Mouse (Mus musculus) limb, embryonic 10.5 days (tissue): ENCODE data around the gene Gcnt4. TPM values are rescaled to one million over a fixed set of nuclear protein-coding genes. Genes with fewer than 3 reads are reported as not detected.

ENCODE experiments used
- DNase-seq: peaks from one replicate; pipeline ENCODE4 v3.0.0-alpha.2; 2017; ENCODE audit warnings: low spot score
- H3K27ac ChIP-seq: fragments of 300-500 bp; sonication (generic); 2 replicates; pipeline ENCODE4 v1.5.1; 2016; ENCODE audit warnings: mild to moderate bottlenecking
- H3K27me3 ChIP-seq: fragments of 300-500 bp; sonication (generic); 2 replicates; pipeline ENCODE4 v1.6.1; 2016; ENCODE audit warnings: low read depth, mild to moderate bottlenecking; ENCODE audit not compliant: poor library complexity, severe bottlenecking
- H3K36me3 ChIP-seq: fragments of 300-500 bp; sonication (generic); 2 replicates; pipeline ENCODE4 v1.6.1; 2016; ENCODE audit warnings: mild to moderate bottlenecking, moderate library complexity
- H3K4me1 ChIP-seq: fragments of 300-500 bp; sonication (generic); 2 replicates; pipeline ENCODE4 v1.6.1; 2016
- H3K4me3 ChIP-seq: fragments of 300-500 bp; sonication (generic); 2 replicates; pipeline ENCODE4 v1.5.1; 2016; ENCODE audit warnings: mild to moderate bottlenecking, moderate library complexity
- H3K9me3 ChIP-seq: fragments of 300-500 bp; sonication (generic); replicated peaks from 2 replicates; pipeline ENCODE4 v1.6.1; 2016; ENCODE audit warnings: mild to moderate bottlenecking
- WGBS: fragments of 180-500 bp; shearing (Covaris S2); methylation state at CpG from one replicate; pipeline ENCODE4 v1.1.7; 2016; 5-methylcytosine and 5-hydroxymethylcytosine counted together
- polyA plus RNA-seq: library from polyadenylated mRNA; unstranded; fragments of >200 nt; fragmentation: Nextera tagmentation; extraction: Ambion mirVana; gene quantifications from 2 replicates; pipeline ENCODE4 v1.2.1, GENCODE M21; 2016

Gcnt4 gene
- polyA plus RNA-seq, 1 experiment from 2014 or later = 0.41 TPM

DNA sequence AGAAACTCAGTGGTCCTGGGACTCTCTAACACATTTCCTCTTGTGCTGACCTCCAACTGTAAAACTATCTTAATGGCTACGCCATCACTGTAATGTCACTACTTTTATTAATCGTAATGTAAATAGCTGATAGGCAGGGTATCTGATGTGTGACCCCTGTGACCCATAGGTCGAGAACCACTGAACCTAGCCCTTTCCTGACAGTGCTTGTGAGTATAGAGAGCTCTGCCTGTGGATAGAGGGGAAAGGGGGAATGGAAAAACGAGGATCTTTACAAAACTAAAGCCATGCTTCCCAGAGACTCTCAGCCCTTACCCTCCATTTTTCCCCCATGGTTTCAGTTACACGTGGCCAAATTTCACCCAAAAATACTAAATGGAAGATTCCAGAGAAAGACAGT is 60.2 kb downstream of the Gcnt4 start:
- DNase-seq = no peak
- Histone ChIP-seq H3K27ac (no peak overlapping the region), H3K36me3 (no peaks in the 10 kb centered on the region), H3K27me3 (no peaks in the 10 kb centered on the region), H3K4me1 (peaks cover 30% of the 10 kb centered on the region), H3K9me3 (no peaks in the 10 kb centered on the region), H3K4me3 (no peak overlapping the region)
- WGBS = 87% methylated on average over 5 of the region's 5 CpGs

DNA sequence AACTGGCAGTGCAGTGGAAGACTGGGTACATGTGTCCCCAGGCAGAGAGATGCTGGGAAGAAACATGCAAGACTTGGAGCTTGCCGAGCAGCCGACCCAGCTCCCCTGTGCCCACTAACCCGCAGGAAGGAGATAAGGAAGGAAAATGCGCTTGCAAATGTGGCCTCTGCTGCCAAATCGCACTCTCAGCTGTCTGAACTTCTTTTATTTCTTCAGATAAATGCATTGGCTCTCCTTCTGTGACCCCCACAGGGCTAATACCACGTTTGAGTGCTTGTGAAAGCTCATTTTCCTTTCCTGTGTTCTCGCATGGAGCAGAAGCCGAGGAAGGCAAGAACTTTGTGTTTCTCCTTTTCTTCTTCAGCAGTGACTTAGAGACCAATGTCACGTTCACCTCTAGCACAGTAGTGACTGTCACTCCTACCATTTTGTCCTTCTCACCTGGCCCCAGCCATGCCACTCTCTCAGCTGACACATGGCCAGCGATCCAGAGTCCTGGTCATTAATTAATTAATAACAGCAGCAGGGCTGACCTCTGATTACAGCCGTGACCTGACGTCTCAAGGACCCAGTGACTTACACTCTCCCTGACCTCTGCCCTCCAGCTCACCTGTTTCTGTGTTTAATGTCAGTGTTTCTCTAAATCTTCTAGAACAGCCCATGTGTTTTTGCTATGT is 61.2 kb downstream of the Gcnt4 start:
- no peak overlapping the region for H3K4me3 ChIP-seq
- H3K9me3 ChIP-seq = no peaks in the 10 kb centered on the region
- H3K36me3 ChIP-seq = no peaks in the 10 kb centered on the region
- no peak overlapping the region for H3K27ac ChIP-seq
- DNase-seq = no peak
- WGBS = 55% methylated on average over 12 of the region's 12 CpGs
- no peaks in the 10 kb centered on the region for H3K27me3 ChIP-seq
- peaks cover 31% of the 10 kb centered on the region for H3K4me1 ChIP-seq

GRCm38 (mm10) chr13:96989129-96989528 is 64.6 kb downstream of the Gcnt4 start:
- WGBS = 96% methylated on average over 16 of the region's 16 CpGs
- no peaks in the 10 kb centered on the region for H3K27me3 ChIP-seq
- no peaks in the 10 kb centered on the region for H3K36me3 ChIP-seq
- H3K4me1 ChIP-seq = peaks cover 23% of the 10 kb centered on the region
- no peak for DNase-seq
- no peaks in the 10 kb centered on the region for H3K9me3 ChIP-seq
- no peak overlapping the region for H3K27ac ChIP-seq
- no peak overlapping the region for H3K4me3 ChIP-seq

GRCm38 (mm10) chr13:96990045-96990444 is 65.6 kb downstream of the Gcnt4 start:
- Histone ChIP-seq H3K36me3 (no peaks in the 10 kb centered on the region), H3K4me1 (peaks cover 22% of the 10 kb centered on the region), H3K27ac (no peak overlapping the region), H3K27me3 (no peaks in the 10 kb centered on the region), H3K4me3 (no peak overlapping the region), H3K9me3 (no peaks in the 10 kb centered on the region)
- WGBS = 91% methylated on average over 3 of the region's 3 CpGs
- DNase-seq = no peak

GRCm38 (mm10) chr13:96990561-96991265 is 66.2 kb downstream of the Gcnt4 start:
- no peak for DNase-seq
- no peaks in the 10 kb centered on the region for H3K36me3 ChIP-seq
- no peaks in the 10 kb centered on the region for H3K27me3 ChIP-seq
- no peak overlapping the region for H3K4me3 ChIP-seq
- H3K4me1 ChIP-seq = peaks cover 17% of the 10 kb centered on the region
- no peaks in the 10 kb centered on the region for H3K9me3 ChIP-seq
- no peak overlapping the region for H3K27ac ChIP-seq
- 83% methylated on average over 14 of the region's 14 CpGs for WGBS

GRCm38 (mm10) chr13:96993291-96993989 is 69.0 kb downstream of the Gcnt4 start:
- H3K27me3 ChIP-seq = no peaks in the 10 kb centered on the region
- no peaks in the 10 kb centered on the region for H3K36me3 ChIP-seq
- 72% methylated on average over 8 of the region's 8 CpGs for WGBS
- H3K4me1 ChIP-seq = peaks cover 8% of the 10 kb centered on the region
- no peak overlapping the region for H3K4me3 ChIP-seq
- H3K9me3 ChIP-seq = no peaks in the 10 kb centered on the region
- no peak for DNase-seq
- no peak overlapping the region for H3K27ac ChIP-seq

DNA sequence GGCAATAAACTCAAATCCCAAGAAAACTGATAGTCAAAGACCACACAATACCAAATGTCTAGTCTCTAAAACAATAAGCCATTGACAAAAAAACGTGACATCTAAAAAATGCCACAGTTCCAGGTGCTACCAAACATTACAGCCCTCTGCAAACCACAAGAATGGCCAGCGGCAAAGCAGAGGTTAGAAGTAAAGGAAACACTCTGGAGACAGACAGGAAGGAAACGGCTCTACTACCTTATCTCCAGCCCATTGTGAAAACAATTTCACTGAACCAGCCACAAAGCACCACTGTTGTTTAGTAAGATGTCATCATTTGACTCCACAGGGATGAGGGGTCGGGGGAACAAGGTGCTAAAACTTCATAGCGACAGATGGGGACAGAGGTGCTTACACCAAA is 70.8 kb downstream of the Gcnt4 start:
- no peaks in the 10 kb centered on the region for H3K9me3 ChIP-seq
- peaks cover 8% of the 10 kb centered on the region for H3K4me1 ChIP-seq
- no peaks in the 10 kb centered on the region for H3K27me3 ChIP-seq
- H3K27ac ChIP-seq = no peak overlapping the region
- no peak for DNase-seq
- H3K36me3 ChIP-seq = no peaks in the 10 kb centered on the region
- no peak overlapping the region for H3K4me3 ChIP-seq
- 80% methylated on average over 5 of the region's 5 CpGs for WGBS

DNA sequence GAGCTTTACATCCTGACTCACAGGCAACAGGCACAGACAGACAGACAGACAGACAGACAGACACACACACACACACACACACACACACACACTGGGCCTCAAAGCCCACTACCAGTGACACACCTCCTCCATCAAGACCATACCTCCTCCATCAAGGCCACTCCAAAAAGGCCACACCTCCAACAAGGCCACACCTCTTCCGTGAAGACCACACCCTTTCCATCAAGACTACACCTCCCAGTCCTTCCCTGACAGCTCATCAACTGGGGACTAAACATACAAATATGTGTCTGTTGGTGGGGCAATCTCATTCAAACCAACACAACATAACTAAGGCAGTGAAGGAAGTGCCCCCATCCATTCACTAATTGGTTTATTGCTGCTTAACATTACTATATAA is 72.6 kb downstream of the Gcnt4 start:
- no peak for DNase-seq

More for the DNA sequence above, 72.6 kb downstream of the Gcnt4 start:
- H3K9me3 ChIP-seq = no peaks in the 10 kb centered on the region
- H3K27me3 ChIP-seq = no peaks in the 10 kb centered on the region
- no peak overlapping the region for H3K4me3 ChIP-seq
- H3K4me1 ChIP-seq = no peaks in the 10 kb centered on the region
- no peak overlapping the region for H3K27ac ChIP-seq
- no peaks in the 10 kb centered on the region for H3K36me3 ChIP-seq
- 79% methylated on average over 1 of the region's 1 CpGs for WGBS

Other genes with a start within 250 kb of the Gcnt4 start
- not detected in 2 replicates for gene Ankrd31, start 176.4 kb upstream of the Gcnt4 start, polyA plus RNA-seq
- not detected in 2 replicates for gene 1700029F12Rik, start 109.7 kb downstream of the Gcnt4 start, polyA plus RNA-seq
- 7.5 and 7.8 TPM in 2 replicates for gene Fam169a, start 142.6 kb downstream of the Gcnt4 start, polyA plus RNA-seq
- 1.2 and 2.0 TPM in 2 replicates for gene Gm6169, start 174.5 kb downstream of the Gcnt4 start, polyA plus RNA-seq
- gene Gfm2, start 213.2 kb downstream of the Gcnt4 start, polyA plus RNA-seq = 41.0 and 41.5 TPM in 2 replicates
- 55.6 and 58.7 TPM in 2 replicates for gene Nsa2, start 213.2 kb downstream of the Gcnt4 start, polyA plus RNA-seq